Mouse (Mus musculus): Measurements from ENCODE around the gene D030056L22Rik. TPM values are rescaled to one million over a fixed set of nuclear protein-coding genes. Genes with fewer than 3 reads are reported as not detected.

Gene D030056L22Rik
- total and polyA plus RNA-seq, 3 experiments: 20.6 to 76.0 (median 29.2) TPM

DNA sequence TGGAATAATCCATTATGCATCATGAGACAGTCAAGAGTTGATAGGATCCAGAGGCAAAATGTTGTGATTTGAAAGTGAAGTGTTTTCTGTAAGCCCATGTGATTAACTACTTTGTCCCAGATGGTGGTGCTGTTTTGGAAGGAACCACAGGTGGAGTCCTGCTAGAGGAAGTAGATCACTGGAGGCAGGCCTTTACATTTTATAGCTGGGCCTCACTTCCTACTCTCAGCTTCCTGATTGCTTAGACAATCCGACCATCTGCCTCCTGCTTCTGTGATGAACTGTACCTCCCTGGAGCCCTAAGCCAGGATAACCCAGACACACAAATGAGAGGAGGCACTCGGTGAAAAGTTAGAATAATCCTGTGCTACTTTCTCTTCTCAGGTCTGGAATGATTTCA, 49.1 kb upstream of the D030056L22Rik start:
- in situ Hi-C loops (cut with MboI; ENCODE audit: low pct_ligation_motif_present, low pct_unique_long_range_greater_than_20kb, low sequenced_read_pairs) (no loop called here), dilution Hi-C loops (cut with MboI; ENCODE audit: extremely low pct_ligation_motif_present, extremely low pct_unique_long_range_greater_than_20kb, low sequenced_read_pairs) (no loop called here)
- no peaks in the 10 kb centered on the region for H3K36me3 ChIP-seq (replicated peaks in 1 of 2; ENCODE audit: control insufficient read depth in 1 of 2, insufficient read depth in 1 of 2, low read length in 1 of 2)
- H3K9me3 ChIP-seq (replicated peaks; ENCODE audit: low read length): no peaks in the 10 kb centered on the region
- H3K4me2 ChIP-seq (ENCODE audit: insufficient read depth, low read depth, poor library complexity, severe bottlenecking): peak overlapping the region; percentile 77
- peak overlapping the region in 1 of 3 experiments; percentile 26 for H3K4me3 ChIP-seq (replicated peaks in 1 of 3; ENCODE audit: low read depth in 2 of 3, low read length in 2 of 3, poor library complexity in 1 of 3)
- H3K27ac ChIP-seq (ENCODE audit: insufficient read depth, low read depth): no peak overlapping the region
- no peaks in the 10 kb centered on the region for H3K27me3 ChIP-seq (replicated peaks)
- no peaks in the 10 kb centered on the region for H3K79me2 ChIP-seq (replicated peaks; ENCODE audit: control insufficient read depth, extremely low read depth, insufficient read depth, poor library complexity, severe bottlenecking)
- TF ChIP-seq USF2 (conservative IDR thresholded peaks at IDR 0.05; ENCODE audit: low read depth, low read length) (no peak), RAD21 (IDR thresholded peaks at IDR 0.05; ENCODE audit: low read depth, low read length) (no peak; the same call in none of the 2 replicates), NELFE (IDR thresholded peaks at IDR 0.05; ENCODE audit: low read depth, low read length) (no peak), CHD2 (IDR thresholded peaks at IDR 0.05; ENCODE audit: low read length) (no peak), SIN3A (IDR thresholded peaks at IDR 0.05; ENCODE audit: low read length) (no peak), ZKSCAN1 (IDR thresholded peaks at IDR 0.05; ENCODE audit: borderline replicate concordance, low read depth, low read length) (no peak), ZNF384 (IDR thresholded peaks at IDR 0.05; ENCODE audit: low read depth, low read length) (no peak), ZC3H11A (IDR thresholded peaks at IDR 0.05; ENCODE audit: low read depth, low read length) (no peak), ZMIZ1 (IDR thresholded peaks at IDR 0.05; ENCODE audit: low read depth, low read length) (no peak), TBP (conservative IDR thresholded peaks at IDR 0.05; ENCODE audit: low read depth, low read length) (0 out of 2 replicates have a peak, but pooled peaks have one; percentile 38), KAT2A (IDR thresholded peaks at IDR 0.05; ENCODE audit: insufficient replicate concordance, low read length) (no peak), CHD1 (IDR thresholded peaks at IDR 0.05; ENCODE audit: low read depth, low read length) (no peak), MEF2A (IDR thresholded peaks at IDR 0.05; ENCODE audit: borderline replicate concordance, low read depth, low read length) (no peak), MAX (IDR thresholded peaks at IDR 0.05; ENCODE audit: low read length) (peak; percentile 57; the same call in 1 of the 2 replicates), UBTF (IDR thresholded peaks at IDR 0.05; ENCODE audit: low read depth, low read length) (no peak), MXI1 (IDR thresholded peaks at IDR 0.05; ENCODE audit: low read depth, low read length) (no peak), PAX5 (IDR thresholded peaks at IDR 0.05; ENCODE audit: low read length) (no peak), POLR2A (IDR thresholded peaks at IDR 0.05; ENCODE audit: low read depth, low read length) (peak; percentile 47), JUN (IDR thresholded peaks at IDR 0.05; ENCODE audit: insufficient read depth, low read depth, low read length) (no peak), BHLHE40 (IDR thresholded peaks at IDR 0.05; ENCODE audit: low read depth, low read length) (no peak), MYC (IDR thresholded peaks at IDR 0.05; ENCODE audit: low read depth, low read length) (no peak), ETS1 (conservative IDR thresholded peaks at IDR 0.05; ENCODE audit: low read depth, low read length) (no peak), JUND (conservative IDR thresholded peaks at IDR 0.05; ENCODE audit: low read depth, low read length) (no peak), ELF1 (IDR thresholded peaks at IDR 0.05; ENCODE audit: low read depth, low read length) (peak; percentile 75), MAZ (IDR thresholded peaks at IDR 0.05; ENCODE audit: low read depth, low read length) (no peak), IRF4 (IDR thresholded peaks at IDR 0.05; ENCODE audit: low read depth, low read length) (no peak), MAFK (IDR thresholded peaks at IDR 0.05; ENCODE audit: insufficient replicate concordance, low read length) (no peak), HCFC1 (IDR thresholded peaks at IDR 0.05; ENCODE audit: low read depth, low read length) (peak; percentile 40; the same call in 1 of the 2 replicates), CTCF (conservative IDR thresholded peaks at IDR 0.05 in 1 of 2, IDR thresholded peaks at IDR 0.05 in 1 of 2; ENCODE audit: low read depth in 2 of 2, low read length in 2 of 2) (peak in 1 of 2 experiments; percentile 46; a peak in 2 of 4 replicates), USF1 (IDR thresholded peaks at IDR 0.05; ENCODE audit: low read depth, low read length) (no peak), E2F4 (IDR thresholded peaks at IDR 0.05; ENCODE audit: insufficient replicate concordance, low read depth, low read length) (no peak), NRF1 (IDR thresholded peaks at IDR 0.05; ENCODE audit: low read depth, low read length) (no peak), POLR2AphosphoS2 (IDR thresholded peaks at IDR 0.05; ENCODE audit: low read depth, low read length) (no peak), RCOR1 (conservative IDR thresholded peaks at IDR 0.05; ENCODE audit: low read depth, low read length) (no peak), EP300 (IDR thresholded peaks at IDR 0.05; ENCODE audit: low read length) (no peak), SMC3 (IDR thresholded peaks at IDR 0.05; ENCODE audit: low read depth, low read length) (no peak; the same call in 1 of the 2 replicates), TCF12 (IDR thresholded peaks at IDR 0.05; ENCODE audit: low read depth, low read length) (no peak), GABPA (IDR thresholded peaks at IDR 0.05; ENCODE audit: insufficient replicate concordance, low read depth, low read length) (no peak)
- peak overlapping the region; percentile 75 for H3K9ac ChIP-seq (ENCODE audit: insufficient read depth, low read depth)
- H3K4me1 ChIP-seq (ENCODE audit: control insufficient read depth in 1 of 2, insufficient read depth in 2 of 2): peaks cover 15 to 40% of the 10 kb centered on the region in 2 experiments
- DNase-seq (ENCODE audit: extremely low read depth): peak; percentile 61

Data from CH12.LX (cell line).